Mouse (Mus musculus) erythroblast, embryonic 14.5 days (primary cell): ENCODE data around the gene Prkn.

Experiments used
- GATA1 ChIP-seq: IDR thresholded peaks from 2 replicates; pipeline ENCODE4 v1.6.1; 2012; ENCODE audit warnings: low read length, inconsistent platforms, mixed read lengths
- TAL1 ChIP-seq: IDR thresholded peaks from 3 replicates; pipeline ENCODE4 v1.6.1; 2012; ENCODE audit warnings: low read length, inconsistent platforms, mixed read lengths

- TF ChIP-seq TAL1: no peak
- TF ChIP-seq GATA1: no peak
These were observed 592.4 kb downstream of the Prkn start for GRCm38 (mm10) chr17:11432593-11432992.
